Mouse (Mus musculus) mouse embryonic stem cell (cell line): ENCODE measurements at regions not wholly inside any gene's neighbourhood (a gene's known extent, or its start where the extent isn't known, plus 50 kb on each side); places are given as distances from the start of the nearest gene placed in this dataset.

ENCODE experiments used
- in situ Hi-C, 2 experiments: fragments of 300-500 bp; cut with MboI; formaldehyde crosslinking; loops; 1 replicate in 1 of 2; 3 replicates in 1 of 2; pipeline ENCODE4 v1.14.3; 2019 to 2020; ENCODE audit warnings: low sequenced_read_pairs in 2 of 2, low pct_unique_long_range_greater_than_20kb in 1 of 2, mixed read lengths in 1 of 2; ENCODE audit not compliant: unreplicated experiment in 1 of 2

GRCm38 (mm10) chr1:187413881-187414280 is 194.7 kb upstream of the Esrrg start:
- in situ Hi-C loops = no loop called here

GRCm38 (mm10) chr1:187418186-187419140 is 190.1 kb upstream of the Esrrg start:
- in situ Hi-C loops = no loop called here

- in situ Hi-C loops = no loop called here
Observed at GRCm38 (mm10) chr1:187428536-187429215, 179.9 kb upstream of the Esrrg start.

GRCm38 (mm10) chr1:187433716-187434634 is 174.6 kb upstream of the Esrrg start:
- in situ Hi-C loops = no loop called here

- in situ Hi-C loops = no loop called here
Observed at GRCm38 (mm10) chr1:187439170-187439914, 169.2 kb upstream of the Esrrg start.

GRCm38 (mm10) chr1:187441668-187442193 is 166.9 kb upstream of the Esrrg start:
- in situ Hi-C loops = no loop called here

GRCm38 (mm10) chr1:187446511-187446910 is 162.1 kb upstream of the Esrrg start:
- in situ Hi-C loops = no loop called here

- in situ Hi-C loops = no loop called here
Observed at GRCm38 (mm10) chr1:187448173-187448572, 160.4 kb upstream of the Esrrg start.

GRCm38 (mm10) chr1:187450106-187450505 is 158.5 kb upstream of the Esrrg start:
- in situ Hi-C loops = loop anchor here in 1 of 2 experiments (25.0 kb wide), 1 partner anchor 537 kb away; no protein-coding TSS in a partner anchor

GRCm38 (mm10) chr1:187452189-187452588 is 156.4 kb upstream of the Esrrg start:
- in situ Hi-C loops = loop anchor here in 1 of 2 experiments (25.0 kb wide), 1 partner anchor 535 kb away; no protein-coding TSS in a partner anchor

GRCm38 (mm10) chr1:187454431-187454830 is 154.2 kb upstream of the Esrrg start:
- in situ Hi-C loops = loop anchor here in 1 of 2 experiments (25.0 kb wide), 1 partner anchor 533 kb away; no protein-coding TSS in a partner anchor

GRCm38 (mm10) chr1:187484821-187485220 is 123.8 kb upstream of the Esrrg start:
- in situ Hi-C loops = no loop called here

GRCm38 (mm10) chr1:187487948-187488690 is 120.5 kb upstream of the Esrrg start:
- in situ Hi-C loops = no loop called here

GRCm38 (mm10) chr1:187489452-187489851 is 119.1 kb upstream of the Esrrg start:
- in situ Hi-C loops = no loop called here

- in situ Hi-C loops = no loop called here
Observed at GRCm38 (mm10) chr1:187505368-187505767, 103.2 kb upstream of the Esrrg start.

GRCm38 (mm10) chr1:187507217-187507616 is 101.4 kb upstream of the Esrrg start:
- in situ Hi-C loops = no loop called here
